Mouse (Mus musculus): ENCODE measurements around the gene Enpp6. TPM values are rescaled to one million over a fixed set of nuclear protein-coding genes. Genes with fewer than 3 reads are reported as not detected.
"Not testable (repeated sequence)": the region's sequence is repeated elsewhere in the genome, so short reads cannot be mapped to it uniquely, and the experiment has no call there.

Gene Enpp6
- polyA plus RNA-seq, 1 experiment from 2014 or later, result 0.34 TPM

DNA sequence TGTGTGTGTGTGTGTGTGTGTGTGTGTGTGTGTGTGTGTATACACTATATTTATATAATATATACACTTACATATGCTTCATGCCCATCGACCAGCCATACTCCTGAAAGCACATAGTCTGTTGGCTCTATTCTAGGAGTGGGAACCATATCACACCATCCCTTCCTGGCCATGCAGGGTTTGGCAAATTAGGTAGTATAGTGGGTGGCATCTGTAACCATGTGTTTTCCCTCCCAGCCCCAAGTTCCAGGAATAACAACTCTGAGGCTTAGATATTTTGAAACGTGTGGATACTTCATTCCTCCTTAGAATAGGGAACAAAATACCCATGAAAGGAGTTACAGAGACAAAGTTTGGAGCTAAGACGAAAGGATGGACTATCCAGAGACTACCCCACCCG lies 53.5 kb downstream of the Enpp6 start:
- ATAC-seq (ENCODE audit: insufficient read depth, low FRiP score, low TSS enrichment); H3K4me1 ChIP-seq (ENCODE audit: control insufficient read depth, insufficient read depth, low read length); H3K9ac ChIP-seq (ENCODE audit: low read length); H3K4me2 ChIP-seq (ENCODE audit: low read depth); DNase-seq (ENCODE audit: low spot score); H3K27me3 ChIP-seq (ENCODE audit: control insufficient read depth, insufficient read depth, low read length); H3K4me3 ChIP-seq (ENCODE audit: low read depth, low read length); H3K9me3 ChIP-seq (ENCODE audit: control insufficient read depth, low read length); H3K27ac ChIP-seq (ENCODE audit: low read depth, low read length); H3K36me3 ChIP-seq (ENCODE audit: control insufficient read depth, insufficient read depth, low read length): not testable (repeated sequence)
- 83% methylated on average over 2 of the region's 4 CpGs for WGBS

DNA sequence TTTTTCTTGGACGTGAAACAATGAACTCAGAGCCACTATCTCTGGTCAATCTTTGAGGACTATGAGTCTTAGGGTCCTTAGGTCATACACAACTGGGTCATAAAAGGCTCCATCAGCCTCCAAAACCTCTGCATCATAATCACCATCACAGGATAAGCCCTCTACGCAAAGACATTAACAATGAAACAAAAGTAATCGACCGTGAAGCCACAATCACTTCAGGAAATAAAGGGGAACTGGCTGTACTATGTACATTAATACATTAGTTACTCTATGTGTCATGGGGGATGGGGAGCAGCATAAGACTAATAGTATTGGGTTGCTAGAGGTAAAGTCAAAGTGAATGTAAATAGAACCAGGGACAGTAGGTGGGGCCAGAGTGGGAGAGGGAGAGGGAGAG lies 59.7 kb downstream of the Enpp6 start:
- Histone ChIP-seq H3K27ac (ENCODE audit: low read depth, low read length) (no peak overlapping the region), H3K36me3 (ENCODE audit: control insufficient read depth, insufficient read depth, low read length) (no peaks in the 10 kb centered on the region), H3K4me3 (ENCODE audit: low read depth, low read length) (no peak overlapping the region), H3K9me3 (ENCODE audit: control insufficient read depth, low read length) (no peaks in the 10 kb centered on the region), H3K27me3 (ENCODE audit: control insufficient read depth, insufficient read depth, low read length) (no peaks in the 10 kb centered on the region), H3K4me2 (ENCODE audit: low read depth) (no peak overlapping the region), H3K9ac (ENCODE audit: low read length) (no peak overlapping the region), H3K4me1 (ENCODE audit: control insufficient read depth, insufficient read depth, low read length) (no peaks in the 10 kb centered on the region)
- no peak for ATAC-seq (ENCODE audit: insufficient read depth, low FRiP score, low TSS enrichment)
- 83% methylated on average over 4 of the region's 4 CpGs for WGBS
- DNase-seq (ENCODE audit: low spot score), result no peak

DNA sequence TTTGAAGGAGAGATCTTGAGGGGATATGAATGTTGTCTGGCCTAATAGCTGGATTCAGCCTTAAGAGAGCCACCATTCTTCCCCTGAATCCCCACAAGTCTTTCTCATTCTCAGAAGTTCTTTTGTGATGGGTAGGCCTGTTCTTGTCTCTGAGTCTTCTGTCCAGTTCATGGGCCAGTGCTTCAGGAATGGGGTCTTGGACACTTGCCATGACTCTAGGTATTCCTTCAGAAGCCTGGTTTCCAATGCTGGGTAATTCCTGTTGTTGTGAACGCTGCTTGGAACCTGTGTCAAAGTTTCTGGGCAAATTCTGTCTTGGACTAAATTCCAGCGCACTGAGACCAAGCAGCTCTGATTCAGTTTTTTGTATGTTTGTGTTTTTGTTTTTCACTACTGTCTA lies 60.5 kb downstream of the Enpp6 start:
- H3K36me3 ChIP-seq (ENCODE audit: control insufficient read depth, insufficient read depth, low read length), result no peaks in the 10 kb centered on the region
- no peak overlapping the region for H3K4me3 ChIP-seq (ENCODE audit: low read depth, low read length)
- no peak overlapping the region for H3K4me2 ChIP-seq (ENCODE audit: low read depth)
- H3K4me1 ChIP-seq (ENCODE audit: control insufficient read depth, insufficient read depth, low read length), result no peaks in the 10 kb centered on the region
- H3K27ac ChIP-seq (ENCODE audit: low read depth, low read length), result no peak overlapping the region
- ATAC-seq (ENCODE audit: insufficient read depth, low FRiP score, low TSS enrichment) (no peak), DNase-seq (ENCODE audit: low spot score) (no peak)
- no peaks in the 10 kb centered on the region for H3K27me3 ChIP-seq (ENCODE audit: control insufficient read depth, insufficient read depth, low read length)
- WGBS, result 96% methylated on average over 2 of the region's 2 CpGs
- H3K9me3 ChIP-seq (ENCODE audit: control insufficient read depth, low read length), result no peaks in the 10 kb centered on the region
- no peak overlapping the region for H3K9ac ChIP-seq (ENCODE audit: low read length)

DNA sequence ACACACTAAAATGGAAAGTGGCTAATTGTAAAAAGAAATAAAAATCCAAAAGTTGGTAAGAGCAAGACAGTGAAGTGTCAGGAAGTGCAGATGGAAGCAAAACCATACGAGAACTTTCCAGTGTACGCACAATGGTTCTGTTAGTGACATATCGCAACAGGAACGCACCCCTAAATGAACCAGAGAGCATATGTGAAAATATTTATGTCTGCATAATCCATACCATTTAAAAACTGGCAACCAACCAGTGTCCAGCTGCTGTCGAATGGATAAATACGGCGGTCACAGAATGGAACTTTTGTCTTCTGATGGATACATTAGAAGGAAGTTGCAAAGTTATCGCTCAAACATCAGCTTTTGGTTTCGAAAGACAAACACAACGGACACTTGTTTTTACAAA lies 61.9 kb downstream of the Enpp6 start:
- Histone ChIP-seq H3K9ac (ENCODE audit: low read length) (no peak overlapping the region), H3K4me3 (ENCODE audit: low read depth, low read length) (no peak overlapping the region), H3K4me2 (ENCODE audit: low read depth) (no peak overlapping the region), H3K4me1 (ENCODE audit: control insufficient read depth, insufficient read depth, low read length) (no peaks in the 10 kb centered on the region), H3K9me3 (ENCODE audit: control insufficient read depth, low read length) (no peaks in the 10 kb centered on the region), H3K27ac (ENCODE audit: low read depth, low read length) (no peak overlapping the region), H3K36me3 (ENCODE audit: control insufficient read depth, insufficient read depth, low read length) (no peaks in the 10 kb centered on the region), H3K27me3 (ENCODE audit: control insufficient read depth, insufficient read depth, low read length) (no peaks in the 10 kb centered on the region)
- ATAC-seq (ENCODE audit: insufficient read depth, low FRiP score, low TSS enrichment) (no peak), DNase-seq (ENCODE audit: low spot score) (no peak)
- WGBS, result 90% methylated on average over 10 of the region's 10 CpGs

DNA sequence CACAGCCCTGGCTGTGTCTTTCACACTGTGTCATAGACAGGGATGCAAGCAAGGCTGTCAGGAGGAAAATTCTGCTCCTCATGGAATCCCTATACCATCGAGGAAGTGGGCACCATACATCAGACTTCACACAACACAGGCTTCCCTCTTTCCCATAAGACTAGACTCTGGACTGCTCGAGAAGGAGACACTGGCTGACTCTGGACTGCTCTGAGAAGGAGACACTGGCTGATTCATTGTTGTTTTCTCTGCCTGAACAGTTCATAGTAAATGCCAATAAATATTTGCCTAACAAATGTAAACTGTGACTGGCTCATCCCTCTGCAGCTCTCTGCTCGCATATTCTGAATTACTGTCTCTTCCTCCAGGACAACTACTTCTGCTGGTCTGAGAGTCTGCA lies 66.0 kb downstream of the Enpp6 start:
- WGBS, result 71% methylated on average over 3 of the region's 3 CpGs
- H3K4me3 ChIP-seq (ENCODE audit: low read depth, low read length), result no peak overlapping the region
- no peak overlapping the region for H3K4me2 ChIP-seq (ENCODE audit: low read depth)
- H3K9ac ChIP-seq (ENCODE audit: low read length), result no peak overlapping the region
- DNase-seq (ENCODE audit: low spot score), result no peak
- no peak for ATAC-seq (ENCODE audit: insufficient read depth, low FRiP score, low TSS enrichment)
- no peaks in the 10 kb centered on the region for H3K9me3 ChIP-seq (ENCODE audit: control insufficient read depth, low read length)
- H3K36me3 ChIP-seq (ENCODE audit: control insufficient read depth, insufficient read depth, low read length), result no peaks in the 10 kb centered on the region
- H3K4me1 ChIP-seq (ENCODE audit: control insufficient read depth, insufficient read depth, low read length), result no peaks in the 10 kb centered on the region
- no peaks in the 10 kb centered on the region for H3K27me3 ChIP-seq (ENCODE audit: control insufficient read depth, insufficient read depth, low read length)
- H3K27ac ChIP-seq (ENCODE audit: low read depth, low read length), result no peak overlapping the region

DNA sequence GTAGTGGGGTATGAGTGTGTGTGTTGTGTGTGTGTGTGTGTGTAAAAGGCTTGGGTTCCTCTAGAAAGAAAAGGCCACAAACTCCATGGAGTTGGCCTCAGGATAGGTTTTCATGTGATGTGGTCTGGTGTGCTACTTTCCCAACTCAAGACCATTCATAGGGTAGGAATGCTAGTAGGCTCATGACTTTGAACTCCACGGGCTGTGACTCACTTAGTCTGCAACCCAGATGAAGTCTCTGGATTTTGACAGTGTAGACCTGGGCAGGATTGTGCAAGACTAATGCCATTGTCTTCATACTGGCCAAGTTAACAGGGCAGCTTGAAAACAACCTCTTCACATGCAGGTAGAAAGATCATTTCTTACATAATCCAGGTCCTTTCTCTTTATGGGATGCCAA lies 69.4 kb downstream of the Enpp6 start:
- H3K9me3 ChIP-seq (ENCODE audit: control insufficient read depth, low read length), result no peaks in the 10 kb centered on the region
- no peak overlapping the region for H3K4me2 ChIP-seq (ENCODE audit: low read depth)
- no peaks in the 10 kb centered on the region for H3K27me3 ChIP-seq (ENCODE audit: control insufficient read depth, insufficient read depth, low read length)
- H3K27ac ChIP-seq (ENCODE audit: low read depth, low read length), result no peak overlapping the region
- no peaks in the 10 kb centered on the region for H3K4me1 ChIP-seq (ENCODE audit: control insufficient read depth, insufficient read depth, low read length)
- no peak overlapping the region for H3K4me3 ChIP-seq (ENCODE audit: low read depth, low read length)
- ATAC-seq (ENCODE audit: insufficient read depth, low FRiP score, low TSS enrichment) (no peak), DNase-seq (ENCODE audit: low spot score) (no peak)
- 88% methylated on average over 1 of the region's 1 CpGs for WGBS
- H3K9ac ChIP-seq (ENCODE audit: low read length), result no peak overlapping the region
- no peaks in the 10 kb centered on the region for H3K36me3 ChIP-seq (ENCODE audit: control insufficient read depth, insufficient read depth, low read length)

DNA sequence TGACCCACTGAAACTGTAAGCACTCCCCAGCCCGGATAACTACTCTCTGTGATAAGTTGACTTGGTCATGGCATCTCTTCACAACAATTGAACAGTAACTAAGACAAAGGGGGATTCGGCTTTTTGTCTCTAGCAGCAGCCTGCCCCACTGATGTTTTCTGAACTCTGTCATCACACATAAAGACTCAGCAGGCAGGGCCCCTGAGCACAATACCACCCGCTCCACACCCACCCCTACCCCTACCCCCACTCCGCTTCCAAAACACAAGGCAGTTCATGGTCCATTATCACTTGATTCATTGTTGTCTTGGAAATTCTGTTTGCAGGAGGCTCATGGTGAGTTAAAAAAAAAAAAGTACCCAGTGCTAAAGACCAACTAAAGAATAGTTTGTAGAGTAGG lies 71.8 kb downstream of the Enpp6 start:
- H3K9ac ChIP-seq (ENCODE audit: low read length), result no peak overlapping the region
- DNase-seq (ENCODE audit: low spot score) (peak; percentile 18), ATAC-seq (ENCODE audit: insufficient read depth, low FRiP score, low TSS enrichment) (no peak)
- H3K4me1 ChIP-seq (ENCODE audit: control insufficient read depth, insufficient read depth, low read length), result no peaks in the 10 kb centered on the region
- WGBS, result 46% methylated on average over 4 of the region's 4 CpGs
- no peak overlapping the region for H3K27ac ChIP-seq (ENCODE audit: low read depth, low read length)
- no peaks in the 10 kb centered on the region for H3K27me3 ChIP-seq (ENCODE audit: control insufficient read depth, insufficient read depth, low read length)
- no peak overlapping the region for H3K4me3 ChIP-seq (ENCODE audit: low read depth, low read length)
- H3K9me3 ChIP-seq (ENCODE audit: control insufficient read depth, low read length), result no peaks in the 10 kb centered on the region
- H3K36me3 ChIP-seq (ENCODE audit: control insufficient read depth, insufficient read depth, low read length), result no peaks in the 10 kb centered on the region
- no peak overlapping the region for H3K4me2 ChIP-seq (ENCODE audit: low read depth)

DNA sequence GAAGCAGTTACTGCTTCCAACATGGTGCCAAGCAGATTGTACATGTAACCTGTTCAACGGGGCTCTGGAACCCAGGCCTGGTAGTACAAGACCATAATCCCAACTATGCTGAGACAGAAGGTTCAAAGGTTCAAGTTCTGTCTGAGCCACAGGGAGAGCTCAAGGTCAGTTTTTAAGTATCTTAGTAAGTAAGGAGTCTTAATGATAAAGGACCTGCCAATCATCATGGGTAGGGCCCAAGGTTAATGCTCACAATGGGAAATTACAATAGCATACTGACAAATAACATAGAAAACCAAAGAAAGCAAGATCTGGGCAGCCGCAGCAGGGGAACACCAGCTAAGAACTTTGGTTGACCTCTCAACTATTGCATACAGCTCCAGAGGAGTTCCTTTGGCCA lies 72.3 kb downstream of the Enpp6 start:
- H3K36me3 ChIP-seq (ENCODE audit: control insufficient read depth, insufficient read depth, low read length), result no peaks in the 10 kb centered on the region
- H3K4me2 ChIP-seq (ENCODE audit: low read depth), result no peak overlapping the region

DNA sequence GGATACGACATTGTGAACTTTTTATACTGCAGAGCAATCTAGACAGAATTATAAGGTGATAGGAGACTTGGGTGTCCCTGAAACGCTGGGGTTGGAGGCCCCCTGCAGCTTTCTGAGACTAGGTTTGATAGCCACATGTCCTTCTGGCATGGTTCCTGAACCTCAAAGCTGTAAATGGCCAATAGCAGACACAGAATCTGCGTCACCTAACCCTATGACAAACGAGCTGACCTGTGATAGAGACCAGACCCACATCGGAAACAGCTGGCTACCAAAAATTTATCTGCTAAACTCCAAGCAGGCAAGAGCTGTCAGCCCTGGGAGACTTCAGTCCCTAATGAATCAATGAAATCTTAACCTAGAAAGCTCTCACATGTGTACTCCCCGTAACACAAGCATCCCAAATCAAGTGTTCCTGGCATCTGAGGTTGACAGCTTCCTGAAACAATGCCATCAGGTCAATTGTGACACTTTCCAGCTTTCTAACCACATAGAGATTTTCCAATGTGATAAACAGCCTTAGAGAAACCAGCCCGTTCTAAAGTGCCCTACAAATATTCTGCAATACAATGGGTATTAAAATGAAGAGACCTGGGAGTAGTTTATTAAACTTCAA lies 74.5 kb downstream of the Enpp6 start:
- DNase-seq (ENCODE audit: low spot score), result no peak
- no peak for ATAC-seq (ENCODE audit: insufficient read depth, low FRiP score, low TSS enrichment)
- Histone ChIP-seq H3K27me3 (ENCODE audit: control insufficient read depth, insufficient read depth, low read length) (no peaks in the 10 kb centered on the region), H3K27ac (ENCODE audit: low read depth, low read length) (no peak overlapping the region), H3K9me3 (ENCODE audit: control insufficient read depth, low read length) (no peaks in the 10 kb centered on the region), H3K4me3 (ENCODE audit: low read depth, low read length) (no peak overlapping the region), H3K4me2 (ENCODE audit: low read depth) (no peak overlapping the region), H3K36me3 (ENCODE audit: control insufficient read depth, insufficient read depth, low read length) (no peaks in the 10 kb centered on the region), H3K4me1 (ENCODE audit: control insufficient read depth, insufficient read depth, low read length) (no peaks in the 10 kb centered on the region), H3K9ac (ENCODE audit: low read length) (no peak overlapping the region)
- WGBS, result 71% methylated on average over 7 of the region's 7 CpGs

More for the DNA sequence above, 72.3 kb downstream of the Enpp6 start:
- Histone ChIP-seq H3K4me1 (ENCODE audit: control insufficient read depth, insufficient read depth, low read length) (no peaks in the 10 kb centered on the region), H3K27ac (ENCODE audit: low read depth, low read length) (no peak overlapping the region), H3K27me3 (ENCODE audit: control insufficient read depth, insufficient read depth, low read length) (no peaks in the 10 kb centered on the region), H3K4me3 (ENCODE audit: low read depth, low read length) (no peak overlapping the region), H3K9ac (ENCODE audit: low read length) (no peak overlapping the region), H3K9me3 (ENCODE audit: control insufficient read depth, low read length) (no peaks in the 10 kb centered on the region)
- no peak for ATAC-seq (ENCODE audit: insufficient read depth, low FRiP score, low TSS enrichment)
- no peak for DNase-seq (ENCODE audit: low spot score)
- WGBS, result 79% methylated on average over 2 of the region's 2 CpGs
